Mouse (Mus musculus): Measurements from ENCODE around the gene Cntrob. TPM values are rescaled to one million over a fixed set of nuclear protein-coding genes. Genes with fewer than 3 reads are reported as not detected.
"Not testable (repeated sequence)": the region's sequence is repeated elsewhere in the genome, so short reads cannot be mapped to it uniquely, and the experiment has no call there.

Gene Cntrob
- total RNA-seq, 2 experiments from 2014 or later = 3.6 to 4.1 TPM

GRCm38 (mm10) chr11:69346441-69346840, 22.9 kb upstream of the Cntrob start:
- DNase-seq (ENCODE audit: low spot score in 2 of 2) = no peak

GRCm38 (mm10) chr11:69340161-69341131, 16.9 kb upstream of the Cntrob start, which contains the start of gene Rnf227:
Rnf227 (plus strand) TSS chr11:69340461.
- peak; percentile 72 to 74 for DNase-seq (ENCODE audit: low spot score in 2 of 2)

GRCm38 (mm10) chr11:69334796-69335195, 11.2 kb upstream of the Cntrob start:
- DNase-seq (ENCODE audit: low spot score in 2 of 2) = no peak

- DNase-seq (ENCODE audit: low spot score in 2 of 2) = no peak
Measured at GRCm38 (mm10) chr11:69333922-69334321, 10.3 kb upstream of the Cntrob start.

GRCm38 (mm10) chr11:69332713-69333253, 9.2 kb upstream of the Cntrob start:
- DNase-seq (ENCODE audit: low spot score in 2 of 2) = no peak

- peak; percentile 67 for DNase-seq (ENCODE audit: low spot score in 2 of 2)
Measured at GRCm38 (mm10) chr11:69331929-69332405, 8.4 kb upstream of the Cntrob start.

- DNase-seq (ENCODE audit: low spot score in 2 of 2) = peak in 1 of 2 experiments; percentile 25
Measured at GRCm38 (mm10) chr11:69331152-69331551, 7.6 kb upstream of the Cntrob start.

GRCm38 (mm10) chr11:69328517-69328916, 4.9 kb upstream of the Cntrob start:
- DNase-seq (ENCODE audit: low spot score in 2 of 2) = no peak

- DNase-seq (ENCODE audit: low spot score in 2 of 2) = no peak
Measured at GRCm38 (mm10) chr11:69327648-69328047, 4.1 kb upstream of the Cntrob start.

GRCm38 (mm10) chr11:69327157-69327442, 3.5 kb upstream of the Cntrob start:
- peak in 1 of 2 experiments; percentile 26 for DNase-seq (ENCODE audit: low spot score in 2 of 2)

- DNase-seq (ENCODE audit: low spot score in 2 of 2) = peak; percentile 26 to 51
Measured at GRCm38 (mm10) chr11:69326408-69327156, 3.0 kb upstream of the Cntrob start.

- DNase-seq (ENCODE audit: low spot score in 2 of 2) = peak; percentile 68 to 74
Measured at GRCm38 (mm10) chr11:69325628-69326407, 2.2 kb upstream of the Cntrob start, which contains the start of gene Kcnab3. Kcnab3 (plus strand) TSS chr11:69326258.

- DNase-seq (ENCODE audit: low spot score in 2 of 2) = no peak
Measured at GRCm38 (mm10) chr11:69324749-69325148, 1.2 kb upstream of the Cntrob start.

GRCm38 (mm10) chr11:69322693-69323471, 693 bp downstream of the Cntrob start:
- no peak for DNase-seq (ENCODE audit: low spot score in 2 of 2)

GRCm38 (mm10) chr11:69322010-69322409, 1.6 kb downstream of the Cntrob start:
- no peak for DNase-seq (ENCODE audit: low spot score in 2 of 2)

- no peak for DNase-seq (ENCODE audit: low spot score in 2 of 2)
Measured at GRCm38 (mm10) chr11:69321580-69321979, 2.0 kb downstream of the Cntrob start.

GRCm38 (mm10) chr11:69318000-69318399, 5.6 kb downstream of the Cntrob start:
- not testable (repeated sequence) for DNase-seq (ENCODE audit: low spot score in 2 of 2)

- no peak for DNase-seq (ENCODE audit: low spot score in 2 of 2)
Measured at GRCm38 (mm10) chr11:69316361-69316760, 7.2 kb downstream of the Cntrob start.

- DNase-seq (ENCODE audit: low spot score in 2 of 2) = no peak
Measured at GRCm38 (mm10) chr11:69311266-69311665, 12.3 kb downstream of the Cntrob start.

- DNase-seq (ENCODE audit: low spot score in 2 of 2) = no peak
Measured at GRCm38 (mm10) chr11:69306039-69306438, 17.5 kb downstream of the Cntrob start.
